Comparison of ENCODE assay signal across 8 mouse cellular contexts in genomic region chr19:8803204-8803780, GRCm38 (mm10). TPM values are rescaled to one million over a fixed set of nuclear protein-coding genes. Genes with fewer than 3 reads are reported as not detected.
A peak's percentile ranks its signal among the peaks of the same experiment; 100 is the strongest.
DNase-seq lines count a peak whose midpoint lies in the region; ATAC-seq and TF ChIP-seq lines count a peak whose summit lies in the region.

No protein-coding gene starts in this region.

- H3K9ac ChIP-seq in embryonic facial prominence, embryonic 14.5 days (ENCODE audit: low read depth, low read length) = 0 out of 2 replicates have a peak overlapping the region, but pooled peaks have one; percentile 31
- no peak overlapping the region for H3K9ac ChIP-seq in neural tube, embryonic 14.5 days (replicated peaks; ENCODE audit: low read depth, low read length)

- H3K9me3 ChIP-seq in embryonic facial prominence, embryonic 14.5 days (ENCODE audit: control insufficient read depth, low read length) = no peaks in the 10 kb centered on the region
- no peaks in the 10 kb centered on the region for H3K9me3 ChIP-seq in limb, embryonic 10.5 days (replicated peaks)
- no peaks in the 10 kb centered on the region for H3K9me3 ChIP-seq in neural tube, embryonic 14.5 days (ENCODE audit: control insufficient read depth, low read length)

- H3K27ac ChIP-seq in layer of hippocampus, adult 2 months = peak overlapping the region; percentile 90; the same call in 1 of the 2 replicates
- H3K27ac ChIP-seq in embryonic facial prominence, embryonic 14.5 days (replicated peaks; ENCODE audit: low read depth, low read length) = peak overlapping the region; percentile 81; the same call in 1 of the 2 replicates
- H3K27ac ChIP-seq in limb, embryonic 10.5 days = peak overlapping the region; percentile 85; the same call in 1 of the 2 replicates
- peak overlapping the region; percentile 77 for H3K27ac ChIP-seq in neural tube, embryonic 14.5 days (ENCODE audit: low read depth, low read length)

- H3K4me3 ChIP-seq in layer of hippocampus, adult 2 months = peak overlapping the region; percentile 64
- peak overlapping the region; percentile 52; the same call in 1 of the 2 replicates for H3K4me3 ChIP-seq in embryonic facial prominence, embryonic 14.5 days (ENCODE audit: low read depth, low read length)
- peak overlapping the region; percentile 65; the same call in 1 of the 2 replicates for H3K4me3 ChIP-seq in limb, embryonic 10.5 days
- no peak overlapping the region for H3K4me3 ChIP-seq in neural tube, embryonic 14.5 days (ENCODE audit: low read depth, low read length)

- no peak for ATAC-seq in embryonic facial prominence, embryonic 14.5 days (ENCODE audit: low read depth)
- no peak for ATAC-seq in neural tube, embryonic 14.5 days (ENCODE audit: low read depth)

- peak overlapping the region; percentile 59 for H3K4me2 ChIP-seq in embryonic facial prominence, embryonic 14.5 days (ENCODE audit: low read depth, low read length)
- peak overlapping the region; percentile 86 for H3K4me2 ChIP-seq in neural tube, embryonic 14.5 days (ENCODE audit: low read depth, low read length)

- H3K36me3 ChIP-seq in embryonic facial prominence, embryonic 14.5 days (ENCODE audit: control insufficient read depth, insufficient read depth, low read length) = peaks cover 39% of the 10 kb centered on the region
- peaks cover 55% of the 10 kb centered on the region for H3K36me3 ChIP-seq in limb, embryonic 10.5 days
- peaks cover 11% of the 10 kb centered on the region; the same call in 1 of the 2 replicates for H3K36me3 ChIP-seq in neural tube, embryonic 14.5 days (ENCODE audit: control insufficient read depth, insufficient read depth, low read length)

- H3K4me1 ChIP-seq in embryonic facial prominence, embryonic 14.5 days (ENCODE audit: control insufficient read depth, insufficient read depth, low read length) = 0 out of 2 replicates have a peak, but pooled peaks cover 6% of the 10 kb centered on the region
- H3K4me1 ChIP-seq in limb, embryonic 10.5 days = peaks cover 14% of the 10 kb centered on the region
- peaks cover 6% of the 10 kb centered on the region; the same call in 1 of the 2 replicates for H3K4me1 ChIP-seq in neural tube, embryonic 14.5 days (ENCODE audit: control insufficient read depth, insufficient read depth, low read length)

- no peak for TF ChIP-seq CTCF in layer of hippocampus, adult 2 months (conservative IDR thresholded peaks at IDR 0.05)

- no peak for DNase-seq in layer of hippocampus, adult 2 months (ENCODE audit: low spot score in 2 of 2)
- no peak for DNase-seq in layer of hippocampus, adult 9-10 months (ENCODE audit: low spot score)
- no peak for DNase-seq in embryonic facial prominence, embryonic 14.5 days (ENCODE audit: low spot score)
- no peak for DNase-seq in limb, embryonic 10.5 days (ENCODE audit: low spot score)
- no peak for DNase-seq in gastrocnemius, adult 18-20 months (ENCODE audit: low spot score)
- no peak for DNase-seq in thymus, postnatal 25 days
- DNase-seq in spleen, adult 18-20 months = no peak

- H3K27me3 ChIP-seq in embryonic facial prominence, embryonic 14.5 days (replicated peaks; ENCODE audit: control insufficient read depth, insufficient read depth, low read length) = no peaks in the 10 kb centered on the region
- H3K27me3 ChIP-seq in limb, embryonic 10.5 days (ENCODE audit: low read depth, poor library complexity, severe bottlenecking) = no peaks in the 10 kb centered on the region
- no peaks in the 10 kb centered on the region for H3K27me3 ChIP-seq in neural tube, embryonic 14.5 days (ENCODE audit: control insufficient read depth, insufficient read depth, low read length)

- 93% methylated on average over 9 of the region's 9 CpGs for WGBS in embryonic facial prominence, embryonic 14.5 days
- WGBS in limb, embryonic 10.5 days = 94% methylated on average over 9 of the region's 9 CpGs
- WGBS in neural tube, embryonic 14.5 days = 89% methylated on average over 9 of the region's 9 CpGs

RNA-seq across cellular contexts. Expression of gene Zbtb3, which starts 0.9 kb away (rescaled TPM):
- 1 to 10 TPM; 5.8 to 6.5 TPM for total RNA-seq in layer of hippocampus, adult 2 months (2021)
- 5.2 and 5.5 TPM in 2 replicates for polyA plus RNA-seq in embryonic facial prominence, embryonic 14.5 days (2014; fragmentation: Nextera tagmentation; extraction: Ambion mirVana)
- polyA plus RNA-seq in limb, embryonic 10.5 days (2016; fragmentation: Nextera tagmentation; extraction: Ambion mirVana) = 5.9 and 6.1 TPM in 2 replicates
- 7.1 and 7.7 TPM in 2 replicates for polyA plus RNA-seq in neural tube, embryonic 14.5 days (2014; fragmentation: Nextera tagmentation; extraction: Ambion mirVana)
- 1 to 10 TPM in 1 of 2 experiments, under 1 TPM in 1; 0.76 to 1.1 TPM for total RNA-seq in gastrocnemius, adult 18-20 months (2021)

RNA-seq across cellular contexts. Expression of gene Polr2g, which starts 4.9 kb away (rescaled TPM):
- total RNA-seq in layer of hippocampus, adult 2 months (2021) = 100 to 1,000 TPM; 113 to 120 TPM
- 151 and 157 TPM in 2 replicates for polyA plus RNA-seq in embryonic facial prominence, embryonic 14.5 days (2014; fragmentation: Nextera tagmentation; extraction: Ambion mirVana)
- 206 and 216 TPM in 2 replicates for polyA plus RNA-seq in limb, embryonic 10.5 days (2016; fragmentation: Nextera tagmentation; extraction: Ambion mirVana)
- polyA plus RNA-seq in neural tube, embryonic 14.5 days (2014; fragmentation: Nextera tagmentation; extraction: Ambion mirVana) = 141 and 153 TPM in 2 replicates
- 10 to 100 TPM; 37.7 to 38.3 TPM for total RNA-seq in gastrocnemius, adult 18-20 months (2021)

RNA-seq across cellular contexts. Expression of gene Ttc9c, which starts 15.8 kb away (rescaled TPM):
- total RNA-seq in layer of hippocampus, adult 2 months (2021) = 10 to 100 TPM; 36.5 to 37.9 TPM
- polyA plus RNA-seq in embryonic facial prominence, embryonic 14.5 days (2014; fragmentation: Nextera tagmentation; extraction: Ambion mirVana) = 38.4 and 40.8 TPM in 2 replicates
- polyA plus RNA-seq in limb, embryonic 10.5 days (2016; fragmentation: Nextera tagmentation; extraction: Ambion mirVana) = 80.2 and 85.2 TPM in 2 replicates
- 52.2 and 54.3 TPM in 2 replicates for polyA plus RNA-seq in neural tube, embryonic 14.5 days (2014; fragmentation: Nextera tagmentation; extraction: Ambion mirVana)
- total RNA-seq in gastrocnemius, adult 18-20 months (2021) = 10 to 100 TPM; 11.1 to 13.6 TPM

RNA-seq across cellular contexts. Expression of gene Hnrnpul2, which starts 16.5 kb away (rescaled TPM):
- total RNA-seq in layer of hippocampus, adult 2 months (2021) = 100 to 1,000 TPM; 123 to 127 TPM
- polyA plus RNA-seq in embryonic facial prominence, embryonic 14.5 days (2014; fragmentation: Nextera tagmentation; extraction: Ambion mirVana) = 7.8 and 9.2 TPM in 2 replicates
- polyA plus RNA-seq in limb, embryonic 10.5 days (2016; fragmentation: Nextera tagmentation; extraction: Ambion mirVana) = 4.7 and 5.2 TPM in 2 replicates
- 9.1 and 9.5 TPM in 2 replicates for polyA plus RNA-seq in neural tube, embryonic 14.5 days (2014; fragmentation: Nextera tagmentation; extraction: Ambion mirVana)
- total RNA-seq in gastrocnemius, adult 18-20 months (2021) = 10 to 100 TPM; 41.2 to 44.3 TPM

RNA-seq across cellular contexts. Expression of gene Taf6l, which starts 17.1 kb away (rescaled TPM):
- total RNA-seq in layer of hippocampus, adult 2 months (2021) = 10 to 100 TPM; 15.7 to 18.4 TPM
- polyA plus RNA-seq in embryonic facial prominence, embryonic 14.5 days (2014; fragmentation: Nextera tagmentation; extraction: Ambion mirVana) = 16.5 and 18.1 TPM in 2 replicates
- 44.2 and 47.0 TPM in 2 replicates for polyA plus RNA-seq in limb, embryonic 10.5 days (2016; fragmentation: Nextera tagmentation; extraction: Ambion mirVana)
- polyA plus RNA-seq in neural tube, embryonic 14.5 days (2014; fragmentation: Nextera tagmentation; extraction: Ambion mirVana) = 17.7 and 19.0 TPM in 2 replicates
- total RNA-seq in gastrocnemius, adult 18-20 months (2021) = 1 to 10 TPM; 5.0 to 5.1 TPM
